Mouse (Mus musculus): ENCODE measurements around the gene Acpp.
A peak's percentile ranks its signal among the peaks of the same experiment; 100 is the strongest.

Acpp gene

DNA sequence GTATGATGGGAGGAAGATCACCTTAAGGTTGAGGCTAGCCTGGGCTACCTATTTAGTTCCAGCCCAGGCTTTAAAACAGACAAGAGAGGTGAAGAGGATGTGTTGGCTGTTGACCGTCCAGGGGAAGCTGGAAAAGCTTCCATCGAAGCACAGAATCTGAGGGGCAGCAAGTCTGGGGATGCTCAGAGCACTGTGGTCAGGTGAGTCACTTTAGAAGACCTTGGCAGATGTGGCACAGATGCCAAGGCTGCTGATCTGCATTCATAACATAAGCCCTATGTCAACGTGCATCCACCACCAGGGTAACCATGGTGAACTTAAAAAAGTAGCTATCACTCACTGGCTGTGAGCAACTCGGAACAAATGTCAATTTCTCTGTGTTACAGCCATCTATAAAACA, 85.9 kb downstream of the Acpp start:
- no peak for DNase-seq (ENCODE audit: low spot score)

DNA sequence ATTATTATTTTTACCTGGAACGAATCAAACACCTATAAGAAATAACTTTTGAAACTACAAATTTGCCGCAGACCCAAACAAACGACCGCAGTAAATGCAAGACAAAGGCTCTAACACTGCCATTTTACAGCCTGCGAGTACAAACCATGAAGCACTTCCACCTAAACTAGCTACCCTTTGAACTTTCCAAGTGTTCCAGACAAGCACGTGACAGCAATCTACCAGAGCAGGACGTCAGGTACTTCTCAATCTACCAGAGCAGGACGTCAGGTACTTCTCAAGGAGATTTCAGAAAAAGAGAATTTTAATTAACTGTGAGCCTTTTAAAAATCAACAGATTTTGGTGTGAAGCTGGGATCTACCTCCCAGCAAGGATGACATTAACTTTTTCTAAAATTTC, 86.4 kb downstream of the Acpp start:
- peak; percentile 58 for DNase-seq (ENCODE audit: low spot score)

DNA sequence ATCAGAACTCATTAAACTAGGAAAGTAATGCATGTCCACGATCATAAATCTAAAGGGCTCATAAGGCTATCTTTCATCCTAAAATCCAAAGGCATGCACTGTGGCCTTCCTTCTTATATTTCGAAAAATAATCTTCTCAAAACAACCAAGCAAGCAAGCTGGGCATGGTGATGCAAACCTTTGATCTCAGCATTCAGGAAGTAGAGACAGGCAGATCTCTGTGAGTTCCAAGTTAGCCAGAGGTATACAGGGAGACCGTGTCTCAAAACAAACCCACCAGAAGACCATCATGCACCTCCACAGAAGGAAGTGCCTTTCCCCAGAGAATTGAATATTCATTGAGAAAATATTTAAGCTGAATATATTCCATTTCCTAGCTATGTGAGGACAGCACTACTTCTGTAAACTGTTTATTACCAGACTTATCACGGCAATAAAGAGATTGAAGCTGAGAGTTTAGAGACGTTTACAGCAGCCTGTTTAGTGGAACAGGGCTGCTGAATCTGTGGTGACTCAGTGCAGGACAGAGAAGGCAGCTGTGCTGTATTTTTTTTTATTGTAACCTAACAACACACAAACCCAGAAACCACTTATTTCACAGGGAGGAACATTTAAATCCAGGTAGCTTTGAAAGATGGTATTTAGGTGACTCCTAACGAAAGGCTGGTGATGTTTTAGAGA, 90.1 kb downstream of the Acpp start:
- DNase-seq (ENCODE audit: low spot score) = no peak

DNA sequence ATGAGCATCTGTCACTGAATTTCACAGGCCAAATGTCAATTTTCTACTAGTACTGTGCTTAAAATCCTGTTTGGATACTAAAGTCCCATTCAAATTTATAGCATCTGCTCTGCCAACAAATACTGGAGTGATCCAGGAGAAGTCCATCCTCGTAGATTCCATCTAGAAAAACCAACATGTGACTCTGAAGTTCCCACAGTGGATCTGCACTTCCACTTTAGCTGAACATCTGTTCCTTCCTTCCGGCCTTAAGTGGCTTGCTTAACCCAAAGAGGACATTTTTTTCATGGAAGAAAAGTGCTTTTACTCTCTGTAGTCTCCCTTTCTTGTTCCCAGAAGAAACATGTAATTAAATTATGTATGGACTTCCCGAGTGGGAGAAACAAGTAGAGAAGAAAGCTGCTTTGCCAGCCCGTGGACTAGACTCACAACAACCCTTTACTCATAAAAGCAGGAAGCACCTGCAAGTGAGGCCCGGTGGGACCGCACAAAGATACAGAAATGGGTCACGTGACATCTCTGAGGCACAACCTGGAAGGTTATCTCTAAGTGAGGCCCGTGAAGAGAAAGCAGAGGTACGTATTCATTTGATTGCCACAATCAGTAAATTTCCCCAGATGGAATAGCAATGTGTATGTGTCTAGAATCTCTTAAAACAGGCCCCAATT, 93.6 kb downstream of the Acpp start:
- DNase-seq (ENCODE audit: low spot score) = no peak

DNA sequence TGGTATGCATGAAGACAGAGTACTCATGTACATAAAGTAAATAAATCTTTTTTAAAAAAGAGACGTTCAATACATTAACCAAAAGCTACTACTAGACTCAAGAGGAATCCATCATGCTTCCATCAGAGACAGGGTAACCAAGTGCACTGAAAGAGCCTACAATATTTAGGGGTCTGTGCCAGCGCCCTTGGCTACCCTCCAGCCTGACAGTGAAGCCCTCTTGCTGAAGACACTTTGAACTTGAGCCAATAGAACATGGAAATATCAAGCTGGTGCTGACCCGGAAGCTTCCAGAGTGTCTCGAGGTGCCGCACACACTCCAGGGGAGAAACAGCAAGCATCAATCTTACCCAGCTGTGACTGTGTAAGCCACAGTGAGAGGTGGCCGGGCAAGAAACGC, 97.4 kb downstream of the Acpp start:
- no peak for DNase-seq (ENCODE audit: low spot score)

DNA sequence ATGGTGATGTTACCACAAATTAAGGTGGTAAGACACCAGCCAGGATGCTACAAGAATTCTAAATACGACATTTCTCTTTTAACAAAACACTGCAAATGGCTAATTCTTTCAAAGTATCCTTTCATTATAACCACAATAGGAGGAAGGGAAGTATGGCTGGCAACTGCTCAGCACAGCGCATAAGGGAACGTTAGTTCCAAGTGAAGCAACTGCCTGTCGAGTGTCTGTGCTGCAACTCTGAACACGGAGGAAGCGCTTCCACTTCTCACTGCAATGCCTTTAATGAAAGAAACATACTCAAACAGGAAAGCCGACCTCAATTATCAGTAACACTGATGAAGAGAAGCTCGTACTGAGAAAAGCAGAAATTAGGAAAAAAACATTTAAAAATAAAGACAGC, 98.5 kb downstream of the Acpp start:
- no peak for DNase-seq (ENCODE audit: low spot score)

Data from yolk sac, embryonic 10.5 days (tissue).